Mouse (Mus musculus) liver, postnatal 0 days (tissue): ENCODE measurements around the gene Zfp36l2.

Experiments used
- CTCF ChIP-seq: sonication (generic); IDR thresholded peaks from 2 replicates; pipeline ENCODE4 v1.5.1; 2016; ENCODE audit warnings: antibody characterized with exemption, low read depth
- EP300 ChIP-seq: IDR thresholded peaks from 2 replicates; pipeline ENCODE4 v1.6.1; 2016; ENCODE audit warnings: antibody characterized with exemption, low read depth, mild to moderate bottlenecking

DNA sequence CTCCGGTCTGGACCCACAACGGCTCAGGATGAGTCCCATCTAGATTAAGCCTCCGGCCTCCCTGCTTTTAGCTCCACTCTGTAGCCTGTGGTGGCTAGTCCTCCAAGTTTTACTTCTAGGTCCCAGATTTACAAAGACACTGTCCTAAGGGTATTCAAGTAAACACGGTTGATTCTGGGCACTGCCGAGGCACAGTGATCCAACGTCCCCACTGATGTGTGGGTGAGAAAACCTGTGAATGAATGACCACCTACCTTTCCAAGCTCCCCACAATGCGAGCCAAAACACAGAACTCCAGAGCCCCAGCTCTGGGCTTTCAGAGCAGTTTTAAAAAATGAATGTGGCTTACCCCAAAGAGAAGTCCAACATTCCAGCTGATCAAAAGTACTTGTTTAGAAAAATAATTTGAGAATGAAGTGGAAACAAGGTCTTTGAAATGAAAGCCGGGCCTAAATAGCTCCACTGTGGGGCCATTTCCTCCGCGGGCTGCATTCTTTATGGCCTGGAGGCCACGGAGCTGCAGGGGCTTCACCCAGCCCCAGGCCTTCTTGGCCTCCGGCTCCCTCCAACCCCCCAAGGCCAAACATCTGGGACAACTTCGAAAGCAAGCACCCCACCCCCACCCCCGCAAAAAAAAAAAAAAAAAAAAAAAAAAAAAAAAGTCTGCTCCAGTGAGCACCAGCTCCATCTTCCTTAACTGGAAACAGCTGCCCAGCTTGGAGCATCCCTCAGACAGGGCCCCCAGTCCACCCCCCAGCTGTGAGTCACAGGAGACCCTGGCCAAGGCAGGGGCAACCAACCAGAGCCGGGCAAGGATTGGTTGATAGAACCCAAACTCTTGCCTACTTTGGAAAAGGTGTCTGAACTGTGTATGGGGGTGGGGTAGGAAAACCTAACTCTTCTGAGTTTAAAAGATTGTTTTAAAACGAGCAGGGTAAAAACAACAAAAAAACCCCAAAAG is 5.2 kb downstream of the Zfp36l2 start:
- no peak for TF ChIP-seq CTCF
- TF ChIP-seq EP300, result no peak
